Mouse (Mus musculus) stomach, embryonic 15.5 days (tissue): ENCODE results near the gene Nhsl1. TPM values are rescaled to one million over a fixed set of nuclear protein-coding genes. Genes with fewer than 3 reads are reported as not detected.

Source experiments
- ATAC-seq: fragments of 200-750 bp; cut with Nextera tagmentation; 2 replicates; pipeline ENCODE4 v1.8.0; 2017; ENCODE audit warnings: low read depth, moderate number of reproducible peaks, moderate TSS enrichment; ENCODE audit not compliant: insufficient read depth, low FRiP score
- H3K27ac ChIP-seq: fragments of 300-500 bp; sonication (generic); 2 replicates; pipeline ENCODE4 v1.5.1; 2015; ENCODE audit warnings: mild to moderate bottlenecking, inconsistent platforms
- H3K27me3 ChIP-seq: fragments of 300-500 bp; sonication (generic); replicated peaks from 2 replicates; pipeline ENCODE4 v1.6.1; 2015; ENCODE audit warnings: inconsistent platforms
- H3K36me3 ChIP-seq: fragments of 300-500 bp; sonication (generic); 2 replicates; pipeline ENCODE4 v1.6.1; 2015; ENCODE audit warnings: inconsistent platforms
- H3K4me1 ChIP-seq: fragments of 300-500 bp; sonication (generic); 2 replicates; pipeline ENCODE4 v1.6.1; 2015; ENCODE audit warnings: inconsistent platforms
- H3K4me2 ChIP-seq: fragments of 300-500 bp; sonication (generic); 2 replicates; pipeline ENCODE4 v1.6.1; 2015; ENCODE audit warnings: mild to moderate bottlenecking, inconsistent platforms
- H3K4me3 ChIP-seq: fragments of 300-500 bp; sonication (generic); replicated peaks from 2 replicates; pipeline ENCODE4 v1.5.1; 2015; ENCODE audit warnings: inconsistent platforms
- H3K9ac ChIP-seq: fragments of 300-500 bp; sonication (generic); 2 replicates; pipeline ENCODE4 v1.6.1; 2015; ENCODE audit warnings: inconsistent platforms
- H3K9me3 ChIP-seq: fragments of 300-500 bp; sonication (generic); 2 replicates; pipeline ENCODE4 v1.6.1; 2016; ENCODE audit warnings: inconsistent platforms
- WGBS: fragments of 180-500 bp; shearing (Covaris S2); methylation state at CpG from one replicate; pipeline ENCODE4 v1.1.7; 2015; 5-methylcytosine and 5-hydroxymethylcytosine counted together
- polyA plus RNA-seq: library from polyadenylated mRNA; unstranded; fragments of >200 nt; fragmentation: Nextera tagmentation; extraction: Ambion mirVana; gene quantifications from 2 replicates; pipeline ENCODE4 v1.2.1, GENCODE M21; 2015

The Nhsl1 gene
- polyA plus RNA-seq, 1 experiment from 2014 or later, result 7.0 TPM

DNA sequence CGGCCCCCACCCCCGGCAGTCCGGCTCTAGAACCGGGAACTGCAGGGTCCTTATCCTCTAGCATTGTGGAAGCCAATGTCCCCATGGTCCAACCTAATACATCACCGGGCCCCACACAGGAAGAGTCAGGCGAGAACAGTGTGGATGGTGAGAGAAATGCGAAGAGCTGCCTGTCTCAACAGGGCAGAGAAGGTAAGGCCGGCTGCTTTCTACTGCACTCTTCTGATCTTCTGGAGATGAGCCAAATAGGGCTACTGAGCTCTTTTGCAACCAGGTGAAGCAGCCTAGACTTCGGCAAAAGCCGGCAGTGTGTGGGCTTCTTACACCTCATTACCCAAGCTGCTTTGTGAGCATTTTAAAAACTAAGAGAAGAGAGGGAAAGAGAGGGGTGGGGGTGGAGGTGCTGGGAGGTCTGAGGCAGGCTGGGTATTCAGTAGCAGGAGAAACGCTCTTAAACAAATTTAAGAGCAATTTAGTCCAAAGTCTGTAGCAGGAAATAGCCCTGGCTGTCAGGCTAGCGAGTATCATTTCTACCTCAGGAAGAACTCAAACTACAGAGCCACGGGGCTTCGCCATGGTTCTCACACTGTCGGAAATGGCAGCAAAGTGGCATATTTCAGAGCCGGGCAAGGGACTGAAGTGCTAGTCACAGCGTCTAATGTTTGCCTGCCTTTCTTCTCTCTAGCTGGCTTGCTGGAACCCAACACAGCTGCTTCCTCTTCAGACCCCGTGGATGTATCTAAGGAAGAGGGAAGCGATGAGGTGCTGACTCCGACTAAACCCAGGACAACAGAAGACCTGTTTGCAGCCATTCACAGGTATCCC is 208.3 kb downstream of the Nhsl1 start:
- no peak overlapping the region for H3K4me3 ChIP-seq
- H3K36me3 ChIP-seq, result peaks cover 7% of the 10 kb centered on the region
- H3K9me3 ChIP-seq, result no peaks in the 10 kb centered on the region
- ATAC-seq, result no peak
- no peak overlapping the region for H3K9ac ChIP-seq
- no peaks in the 10 kb centered on the region for H3K27me3 ChIP-seq
- 0 out of 2 replicates have a peak, but pooled peaks cover 3% of the 10 kb centered on the region for H3K4me1 ChIP-seq
- WGBS, result 68% methylated on average over 20 of the region's 20 CpGs
- H3K4me2 ChIP-seq, result no peak overlapping the region
- H3K27ac ChIP-seq, result no peak overlapping the region

DNA sequence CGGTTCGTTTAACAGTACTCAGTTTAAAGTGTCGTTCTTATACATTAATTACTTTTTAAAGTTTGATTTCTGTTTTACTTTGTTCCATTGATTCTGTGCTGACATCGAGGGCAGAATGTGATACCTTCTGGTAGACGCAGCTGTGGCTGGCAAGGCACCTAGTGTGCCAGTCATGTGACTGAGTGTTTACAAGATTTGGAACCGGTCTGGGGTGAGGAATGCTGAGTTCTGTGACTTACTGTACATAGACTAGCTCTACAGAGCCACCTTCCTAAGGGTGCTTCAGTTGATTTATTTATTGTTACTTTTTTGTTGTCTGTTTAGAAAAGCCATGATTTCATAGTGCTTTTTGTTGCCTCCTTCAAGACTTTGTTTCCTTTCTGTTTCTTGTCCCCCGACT is 209.0 kb downstream of the Nhsl1 start:
- WGBS, result 57% methylated on average over 7 of the region's 7 CpGs
- H3K27me3 ChIP-seq, result no peaks in the 10 kb centered on the region
- peaks cover 7% of the 10 kb centered on the region for H3K36me3 ChIP-seq
- no peak overlapping the region for H3K27ac ChIP-seq
- H3K9me3 ChIP-seq, result no peaks in the 10 kb centered on the region
- no peak overlapping the region for H3K4me2 ChIP-seq
- H3K4me3 ChIP-seq, result no peak overlapping the region
- H3K9ac ChIP-seq, result no peak overlapping the region
- 0 out of 2 replicates have a peak, but pooled peaks cover 3% of the 10 kb centered on the region for H3K4me1 ChIP-seq
- no peak for ATAC-seq

DNA sequence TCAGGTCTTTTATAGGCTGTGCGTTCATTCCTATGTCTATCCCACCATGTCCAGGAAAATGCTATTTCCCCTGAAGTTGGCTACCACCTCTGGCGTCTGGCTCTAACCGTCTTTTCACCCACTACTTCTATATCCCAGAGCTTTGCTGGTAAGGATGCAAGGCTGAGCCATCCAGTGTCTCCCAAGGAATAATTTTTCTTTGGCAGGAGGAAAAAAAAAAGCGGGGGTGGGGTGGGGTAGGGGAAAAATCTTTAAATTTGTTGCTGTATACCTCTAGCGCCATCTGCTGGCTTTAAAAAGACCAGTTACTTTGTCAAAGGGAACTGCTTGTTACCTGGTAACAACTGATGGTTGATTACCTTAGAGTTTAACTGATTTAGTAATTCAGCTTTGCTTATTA is 209.7 kb downstream of the Nhsl1 start:
- ATAC-seq, result no peak
- Histone ChIP-seq H3K27ac (no peak overlapping the region), H3K4me2 (no peak overlapping the region), H3K36me3 (peaks cover 7% of the 10 kb centered on the region), H3K9ac (no peak overlapping the region), H3K4me3 (no peak overlapping the region), H3K4me1 (0 out of 2 replicates have a peak, but pooled peaks cover 3% of the 10 kb centered on the region), H3K27me3 (no peaks in the 10 kb centered on the region), H3K9me3 (no peaks in the 10 kb centered on the region)
- 50% methylated on average over 5 of the region's 5 CpGs for WGBS

DNA sequence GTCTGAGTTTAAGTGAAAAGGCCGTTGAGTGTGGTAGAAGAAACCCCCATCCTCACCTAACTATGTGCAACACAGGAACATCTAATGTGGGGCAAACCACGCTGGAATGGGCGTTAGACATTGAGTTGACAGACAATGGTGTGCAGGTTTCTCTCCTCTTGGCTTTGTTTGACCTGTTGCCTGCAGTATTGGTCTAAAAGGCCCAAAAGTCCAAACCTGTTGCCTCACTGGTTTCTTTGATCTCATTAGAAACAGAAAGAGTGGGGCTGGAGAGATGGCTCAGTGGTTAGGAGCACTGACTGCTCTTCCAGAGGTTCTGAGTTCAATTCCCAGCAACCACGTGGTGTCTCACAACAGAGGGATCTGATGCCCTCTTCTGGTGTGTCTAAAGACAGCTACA is 210.4 kb downstream of the Nhsl1 start:
- Histone ChIP-seq H3K27ac (no peak overlapping the region), H3K9me3 (no peaks in the 10 kb centered on the region), H3K4me2 (no peak overlapping the region), H3K9ac (no peak overlapping the region), H3K27me3 (no peaks in the 10 kb centered on the region), H3K4me3 (no peak overlapping the region), H3K4me1 (0 out of 2 replicates have a peak, but pooled peaks cover 3% of the 10 kb centered on the region), H3K36me3 (peaks cover 7% of the 10 kb centered on the region)
- no peak for ATAC-seq
- WGBS, result 72% methylated on average over 4 of the region's 4 CpGs

DNA sequence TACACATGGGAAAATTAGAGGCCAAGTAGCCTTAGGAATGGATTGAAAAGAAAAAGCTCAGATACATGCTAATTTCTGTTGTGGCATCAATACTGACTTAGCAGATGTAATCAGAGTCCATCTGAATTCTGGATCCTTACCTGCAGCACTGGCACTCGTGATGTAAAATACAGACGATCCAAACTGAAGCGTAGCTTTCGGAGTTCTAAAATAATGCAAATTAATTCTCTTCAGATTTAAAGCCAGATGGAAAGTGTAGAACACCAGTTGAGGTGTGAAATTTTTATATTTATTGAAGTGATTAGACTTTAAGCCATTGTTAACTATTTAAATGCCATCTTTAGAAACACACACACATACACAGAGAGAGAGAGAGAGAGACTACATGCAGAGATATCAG is 211.4 kb downstream of the Nhsl1 start:
- peaks cover 7% of the 10 kb centered on the region for H3K36me3 ChIP-seq
- no peaks in the 10 kb centered on the region for H3K27me3 ChIP-seq
- H3K9ac ChIP-seq, result no peak overlapping the region
- H3K4me1 ChIP-seq, result 0 out of 2 replicates have a peak, but pooled peaks cover 3% of the 10 kb centered on the region
- no peak for ATAC-seq
- H3K27ac ChIP-seq, result no peak overlapping the region
- H3K4me2 ChIP-seq, result no peak overlapping the region
- 89% methylated on average over 4 of the region's 4 CpGs for whole genome bisulfite sequencing
- H3K9me3 ChIP-seq, result no peaks in the 10 kb centered on the region
- H3K4me3 ChIP-seq, result no peak overlapping the region

DNA sequence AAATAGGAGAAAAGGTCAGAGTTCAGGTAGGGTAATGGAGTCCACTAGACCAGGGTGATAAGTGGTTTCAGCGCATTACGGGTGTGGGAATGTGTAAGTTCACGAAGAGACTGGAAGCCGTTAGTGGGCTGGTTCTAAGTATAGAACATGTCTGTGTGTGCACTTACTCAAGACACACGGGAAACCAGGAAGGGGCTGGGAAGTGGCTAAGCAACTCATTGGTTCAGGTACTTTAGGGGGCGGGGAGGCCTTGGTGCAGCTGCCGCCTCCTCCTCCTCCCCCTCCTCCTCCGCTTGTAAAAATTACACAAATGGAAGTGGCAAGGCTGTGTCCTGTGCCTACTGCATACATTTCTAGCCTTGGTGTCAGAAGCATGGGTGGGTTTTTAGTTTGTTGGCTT is 213.5 kb downstream of the Nhsl1 start:
- WGBS, result 63% methylated on average over 8 of the region's 8 CpGs
- H3K9ac ChIP-seq, result no peak overlapping the region
- no peaks in the 10 kb centered on the region for H3K27me3 ChIP-seq
- no peak; the same call in 1 of the 2 replicates for ATAC-seq
- H3K4me2 ChIP-seq, result no peak overlapping the region
- 0 out of 2 replicates have a peak, but pooled peaks cover 3% of the 10 kb centered on the region for H3K4me1 ChIP-seq
- no peaks in the 10 kb centered on the region for H3K9me3 ChIP-seq
- no peak overlapping the region for H3K27ac ChIP-seq
- H3K36me3 ChIP-seq, result peaks cover 7% of the 10 kb centered on the region
- H3K4me3 ChIP-seq, result no peak overlapping the region

DNA sequence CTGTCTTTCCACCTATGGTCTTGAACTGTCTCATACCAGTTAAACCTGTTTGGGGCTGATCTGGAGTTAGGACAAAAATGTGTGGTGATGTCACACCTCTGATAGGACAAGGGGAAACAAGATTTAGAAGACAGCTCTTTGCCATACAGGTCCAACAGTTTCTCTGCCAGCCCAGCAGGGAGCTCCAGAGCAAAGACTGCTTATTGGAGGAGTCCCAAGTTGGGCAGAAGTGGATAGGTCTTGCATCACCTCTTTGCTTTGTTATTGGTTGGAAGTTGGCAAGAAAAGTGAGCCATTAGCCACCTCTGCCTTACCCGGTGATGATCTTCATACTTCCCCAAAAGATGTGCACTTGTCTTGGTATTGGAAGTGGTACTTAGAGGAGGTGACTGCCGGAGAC is 218.1 kb downstream of the Nhsl1 start:
- no peak overlapping the region for H3K4me2 ChIP-seq
- H3K4me3 ChIP-seq, result no peak overlapping the region
- no peaks in the 10 kb centered on the region for H3K9me3 ChIP-seq
- 95% methylated on average over 2 of the region's 2 CpGs for WGBS
- H3K9ac ChIP-seq, result no peak overlapping the region
- no peaks in the 10 kb centered on the region for H3K27me3 ChIP-seq
- H3K27ac ChIP-seq, result no peak overlapping the region
- H3K4me1 ChIP-seq, result no peaks in the 10 kb centered on the region
- no peaks in the 10 kb centered on the region for H3K36me3 ChIP-seq
- ATAC-seq, result no peak

DNA sequence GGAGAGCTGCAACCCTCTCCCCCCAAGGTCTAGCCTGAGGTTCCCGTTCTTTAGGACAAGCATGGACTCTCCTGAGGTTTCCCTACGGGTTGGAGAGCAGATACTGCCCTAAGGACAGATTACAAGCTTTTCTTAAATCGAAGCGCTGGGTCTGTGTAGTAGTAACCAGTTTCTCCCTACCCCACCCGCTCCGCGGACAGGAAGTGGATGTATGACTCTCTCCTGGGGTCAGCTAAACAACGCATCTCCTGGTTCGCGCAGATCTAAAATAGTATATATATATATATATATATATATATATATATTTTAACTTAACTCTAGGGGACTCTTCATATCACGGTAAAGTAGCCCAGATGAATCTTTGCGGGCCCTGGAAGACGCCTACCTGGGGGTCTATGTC is 226.5 kb downstream of the Nhsl1 start:
- Histone ChIP-seq H3K9me3 (no peaks in the 10 kb centered on the region), H3K4me1 (peaks cover 9% of the 10 kb centered on the region; the same call in 1 of the 2 replicates), H3K4me2 (peak overlapping the region; percentile 92), H3K9ac (peak overlapping the region; percentile 50; the same call in 1 of the 2 replicates), H3K36me3 (no peaks in the 10 kb centered on the region), H3K27me3 (no peaks in the 10 kb centered on the region), H3K27ac (peak overlapping the region; percentile 82; the same call in 1 of the 2 replicates), H3K4me3 (peak overlapping the region; percentile 69)
- 6% methylated on average over 13 of the region's 13 CpGs for WGBS
- no peak for ATAC-seq

DNA sequence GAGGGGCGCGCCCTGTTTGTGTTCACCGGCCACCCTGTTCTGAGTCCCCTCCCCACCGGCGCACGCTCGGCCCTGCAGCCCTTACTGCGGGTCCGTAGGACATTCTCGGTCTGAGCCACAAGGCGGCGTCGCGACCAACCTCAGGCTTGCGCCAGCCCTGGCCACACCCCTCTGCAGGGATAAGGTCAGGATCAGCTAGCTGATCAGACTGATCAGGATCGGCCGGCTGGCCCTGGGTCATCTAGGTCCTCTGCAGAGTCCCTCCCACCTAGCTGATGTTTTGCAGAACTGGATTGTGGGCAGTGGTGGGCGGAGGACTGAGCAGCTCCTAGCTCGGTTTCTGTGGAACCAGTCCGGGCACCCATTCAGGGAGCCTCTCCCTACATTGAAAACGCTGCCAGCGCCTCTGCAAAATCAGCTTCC is 227.0 kb downstream of the Nhsl1 start, which contains the start of gene Hebp2:
Gene Hebp2 (minus strand): TSS at position 264 of the 423 bp plus-strand sequence.
- no peaks in the 10 kb centered on the region for H3K36me3 ChIP-seq
- no peaks in the 10 kb centered on the region for H3K27me3 ChIP-seq
- H3K4me2 ChIP-seq, result peak within 1 kb of the TSS; percentile 92
- H3K9ac ChIP-seq, result peak within 1 kb of the TSS; percentile 50
- H3K4me3 ChIP-seq, result peak within 1 kb of the TSS; percentile 69
- peak; percentile 86 for ATAC-seq
- H3K9me3 ChIP-seq, result no peaks in the 10 kb centered on the region
- WGBS, result under 1% methylated on average over 22 of the region's 22 CpGs
- H3K4me1 ChIP-seq, result peaks cover 9% of the 10 kb centered on the region; the same call in 1 of the 2 replicates
- H3K27ac ChIP-seq, result peak within 1 kb of the TSS; percentile 82; the same call in 1 of the 2 replicates

DNA sequence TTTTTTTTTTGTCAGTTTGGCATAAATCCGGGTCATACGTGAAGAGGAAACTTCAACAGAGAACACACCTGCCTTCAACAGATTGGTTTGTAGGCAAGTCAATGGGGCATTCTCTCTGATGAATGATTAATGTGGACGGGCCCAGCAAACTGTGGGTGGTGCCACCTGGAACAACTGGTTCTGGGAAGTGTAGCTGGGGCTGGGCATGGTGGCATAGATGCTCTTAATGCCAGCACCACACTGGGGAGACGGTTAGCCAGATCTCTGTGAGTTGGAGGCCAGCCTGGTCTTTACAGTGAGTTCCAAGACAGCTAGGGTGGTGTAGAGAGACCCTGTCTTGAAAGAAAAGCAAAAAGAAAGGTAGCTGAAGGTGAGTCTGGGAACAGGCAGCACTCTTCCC is 228.6 kb downstream of the Nhsl1 start:
- Histone ChIP-seq H3K9ac (no peak overlapping the region), H3K4me1 (peaks cover 9% of the 10 kb centered on the region; the same call in 1 of the 2 replicates), H3K9me3 (no peaks in the 10 kb centered on the region), H3K27ac (peak overlapping the region; percentile 36; the same call in 1 of the 2 replicates), H3K4me3 (no peak overlapping the region), H3K27me3 (no peaks in the 10 kb centered on the region), H3K4me2 (no peak overlapping the region), H3K36me3 (no peaks in the 10 kb centered on the region)
- ATAC-seq, result no peak
- 60% methylated on average over 4 of the region's 4 CpGs for WGBS

DNA sequence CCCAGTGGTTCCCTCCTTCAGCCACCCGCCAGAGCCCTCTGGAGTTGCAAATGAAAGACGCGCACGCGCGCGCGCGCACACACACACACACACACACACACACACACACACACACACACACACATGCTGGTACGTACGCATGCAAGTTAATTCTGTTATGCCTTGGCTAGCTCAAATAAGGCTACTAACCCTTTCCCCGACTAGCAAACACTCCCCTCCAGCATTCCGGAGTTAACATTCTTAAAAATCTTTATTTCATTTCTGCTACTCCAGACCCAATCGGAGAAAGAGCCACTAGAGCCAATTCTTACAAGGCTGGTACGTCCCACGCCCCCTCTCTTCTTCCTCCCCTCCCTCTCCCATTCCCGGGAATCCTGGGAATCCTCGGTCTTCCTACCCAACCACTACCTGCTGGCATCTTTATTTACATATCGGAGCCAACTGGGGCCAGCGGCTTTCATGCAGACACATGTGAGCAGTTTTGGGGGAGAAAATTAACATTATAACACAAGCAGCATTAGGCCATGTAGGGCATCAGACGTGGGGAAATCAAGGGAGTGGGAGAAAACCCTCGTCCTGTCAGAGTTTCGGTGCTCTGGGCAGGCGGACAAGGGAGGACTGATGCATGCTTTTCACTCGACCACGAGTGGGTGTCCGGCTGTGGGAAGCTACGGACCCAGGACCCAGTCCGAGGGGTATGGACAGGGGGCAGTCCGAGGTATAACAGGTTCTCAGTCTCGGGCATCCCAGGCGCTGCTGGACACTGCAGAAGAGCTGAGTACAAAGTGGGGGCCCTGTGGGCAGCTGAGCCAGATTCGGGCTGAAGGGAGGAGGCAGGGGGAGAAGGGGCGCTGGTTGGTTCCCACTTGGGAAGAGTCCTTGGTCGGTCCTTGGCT is 230.8 kb downstream of the Nhsl1 start:
- Histone ChIP-seq H3K36me3 (no peaks in the 10 kb centered on the region), H3K27me3 (no peaks in the 10 kb centered on the region), H3K4me2 (peak overlapping the region; percentile 66), H3K9ac (no peak overlapping the region), H3K27ac (no peak overlapping the region), H3K4me3 (peak overlapping the region; percentile 35), H3K9me3 (no peaks in the 10 kb centered on the region), H3K4me1 (peaks cover 9% of the 10 kb centered on the region; the same call in 1 of the 2 replicates)
- 7% methylated on average over 35 of the region's 35 CpGs for WGBS
- no peak for ATAC-seq
